Mouse (Mus musculus) ZHBTc4 (cell line): ENCODE results near the gene Rap1a.
"Not testable (repeated sequence)": the region's sequence is repeated elsewhere in the genome, so short reads cannot be mapped to it uniquely, and the experiment has no call there.

Experiments
- DNase-seq: peaks from one replicate; pipeline ENCODE4 v3.0.0-alpha.2; 2011; ENCODE audit warnings: low read depth, low spot score

The Rap1a gene

DNA sequence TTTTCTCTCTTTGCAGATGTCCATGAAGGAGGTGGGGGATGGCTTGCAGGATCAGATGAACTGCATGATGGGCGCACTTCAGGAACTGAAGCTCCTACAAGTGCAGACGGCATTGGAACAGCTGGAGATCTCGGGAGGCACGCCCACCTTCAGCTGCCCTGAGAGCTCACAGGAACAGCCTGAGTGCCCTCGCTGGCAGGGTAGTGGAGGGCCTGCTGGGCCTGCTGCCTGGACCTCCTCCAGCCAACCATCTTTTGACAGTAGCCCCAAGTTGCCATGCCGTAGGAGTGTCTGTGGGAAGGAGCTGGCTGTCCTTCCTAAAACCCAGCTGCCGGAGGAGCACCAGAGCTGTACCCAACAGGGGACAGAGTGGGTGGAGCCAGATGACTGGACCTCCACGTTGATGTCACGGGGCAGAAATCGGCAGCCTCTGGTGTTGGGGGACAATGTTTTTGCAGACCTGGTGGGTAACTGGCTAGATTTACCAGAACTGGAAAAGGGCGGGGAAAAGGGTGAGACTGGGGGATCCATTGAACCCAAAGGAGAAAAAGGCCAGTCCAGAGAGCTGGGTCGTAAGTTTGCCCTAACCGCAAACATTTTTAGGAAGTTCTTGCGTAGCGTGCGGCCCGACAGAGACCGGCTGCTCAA is 84.7 kb downstream of the Rap1a start:
- DNase-seq = peak; percentile 29

- no peak for DNase-seq
Measured at GRCm38 (mm10) chr3:105714820-105715167, 86.3 kb downstream of the Rap1a start.

GRCm38 (mm10) chr3:105714091-105714819 is 86.9 kb downstream of the Rap1a start:
- DNase-seq = no peak

GRCm38 (mm10) chr3:105712827-105713226 is 88.3 kb downstream of the Rap1a start:
- no peak for DNase-seq

DNA sequence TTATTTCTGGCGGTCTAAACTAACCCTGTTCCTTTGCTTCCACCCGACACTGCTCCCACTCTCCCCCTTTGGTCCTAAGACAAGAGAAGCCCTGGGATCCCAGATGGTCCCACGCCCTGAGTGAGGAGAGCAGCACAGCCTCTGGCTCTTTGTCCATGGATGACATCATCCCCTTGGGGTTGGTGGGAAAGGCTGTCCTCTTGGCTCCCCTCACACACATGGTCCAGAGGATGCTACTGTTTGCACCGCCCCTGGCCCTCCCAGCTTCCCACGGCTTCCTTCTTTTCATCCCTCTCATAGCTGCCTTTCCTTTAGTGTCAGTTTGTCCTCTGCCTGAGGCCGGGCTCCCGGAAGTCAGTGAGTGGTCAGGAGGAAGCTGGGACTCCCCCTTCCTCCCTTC is 89.4 kb downstream of the Rap1a start:
- no peak for DNase-seq

DNA sequence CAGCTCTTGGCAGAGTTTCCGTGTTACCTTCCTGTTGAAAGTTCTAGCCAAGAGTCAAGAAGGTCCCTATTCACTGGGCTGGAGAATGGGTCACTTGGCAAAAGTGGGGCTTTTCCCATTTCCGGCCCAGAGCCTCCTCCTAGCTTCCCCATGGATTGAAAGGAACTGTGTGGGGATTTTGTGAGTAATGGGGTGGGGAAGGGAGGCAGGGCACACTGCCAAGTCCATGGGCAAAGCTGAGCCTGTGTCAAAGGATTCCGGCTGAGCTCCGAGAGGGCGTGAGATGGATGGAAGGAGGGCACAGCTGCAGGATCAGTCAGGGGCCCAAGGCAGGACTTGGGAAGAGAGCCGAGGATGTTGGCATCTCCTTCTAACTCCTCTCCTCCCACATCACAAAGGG is 90.9 kb downstream of the Rap1a start:
- DNase-seq = no peak

- no peak for DNase-seq
Measured at GRCm38 (mm10) chr3:105707590-105707989, 93.5 kb downstream of the Rap1a start.

GRCm38 (mm10) chr3:105706366-105707020 is 94.6 kb downstream of the Rap1a start:
- DNase-seq = no peak

- DNase-seq = no peak
Measured at GRCm38 (mm10) chr3:105705561-105705960, 95.6 kb downstream of the Rap1a start.

GRCm38 (mm10) chr3:105705061-105705549 is 96.0 kb downstream of the Rap1a start:
- peak; percentile 38 for DNase-seq

DNA sequence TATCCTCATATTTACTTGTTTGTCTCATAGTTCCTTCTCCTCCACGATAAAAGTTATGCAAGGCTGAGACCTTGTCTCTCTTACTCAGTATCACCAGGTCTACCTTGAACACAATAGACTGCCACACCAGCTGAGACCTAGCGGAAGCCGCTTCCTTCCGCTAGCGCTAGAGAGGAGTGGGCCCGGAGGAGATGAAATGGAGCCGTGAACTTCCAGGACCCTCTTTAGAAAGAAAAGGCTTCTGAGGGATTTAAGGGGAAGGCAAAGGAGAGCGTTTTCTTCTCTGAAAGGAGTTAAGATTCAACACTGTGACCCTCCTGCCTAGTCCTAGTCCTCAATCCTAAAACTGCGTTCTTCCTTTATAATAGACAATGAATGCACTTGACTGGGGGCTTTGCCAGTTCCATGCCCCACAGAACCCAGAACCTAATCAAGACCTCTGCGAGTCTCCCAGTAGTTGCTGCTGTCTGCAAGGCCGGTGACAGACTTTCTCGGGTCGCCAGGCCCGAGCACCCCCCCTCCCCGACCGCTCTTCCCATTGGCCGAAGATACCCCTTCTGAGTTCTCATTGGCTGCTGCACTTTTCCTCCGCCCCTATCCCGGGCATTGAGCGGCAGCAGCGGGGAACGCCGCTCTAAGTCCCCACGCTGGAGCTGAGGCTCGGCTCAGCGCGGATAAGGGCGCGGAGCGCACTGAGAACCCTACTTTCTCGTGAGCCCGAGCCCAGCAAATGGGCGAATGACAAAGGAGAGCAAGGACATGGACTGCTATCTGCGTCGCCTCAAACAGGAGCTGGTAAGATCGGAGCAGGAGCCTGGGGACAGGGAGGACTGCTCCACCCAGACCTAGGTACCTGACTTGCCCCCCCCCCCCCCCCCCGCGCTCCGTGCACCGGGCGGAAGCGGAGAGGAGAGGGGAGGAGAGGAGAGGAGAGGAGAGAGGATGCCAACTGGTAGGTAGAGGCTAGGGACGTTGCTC is 96.8 kb downstream of the Rap1a start, which contains the start of gene Inka2:
Inka2 (plus strand) TSS at position 569 of the 978 bp plus-strand sequence.
- peak; percentile 95 for DNase-seq

DNA sequence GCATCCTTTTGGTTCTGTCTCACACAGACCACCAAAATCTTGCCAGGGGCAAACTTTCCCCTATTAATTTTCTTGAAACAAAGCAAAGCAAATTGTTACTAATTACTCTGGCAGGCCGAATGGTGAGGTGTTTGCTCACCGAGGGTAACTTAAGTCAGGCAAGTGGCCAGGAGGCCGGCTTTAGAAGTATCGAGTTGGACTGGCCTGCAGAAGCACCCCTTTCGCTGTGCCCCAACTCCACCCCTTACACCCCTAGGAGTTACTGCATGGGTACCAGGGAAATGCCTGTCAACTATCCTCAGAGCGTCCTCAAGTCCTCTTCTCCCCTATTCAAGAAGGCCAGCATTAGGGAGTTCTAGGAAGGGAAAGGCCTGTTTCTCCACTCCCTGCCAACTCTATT is 97.6 kb downstream of the Rap1a start:
- DNase-seq = no peak

- DNase-seq = no peak
Measured at GRCm38 (mm10) chr3:105701399-105701798, 99.7 kb downstream of the Rap1a start.

DNA sequence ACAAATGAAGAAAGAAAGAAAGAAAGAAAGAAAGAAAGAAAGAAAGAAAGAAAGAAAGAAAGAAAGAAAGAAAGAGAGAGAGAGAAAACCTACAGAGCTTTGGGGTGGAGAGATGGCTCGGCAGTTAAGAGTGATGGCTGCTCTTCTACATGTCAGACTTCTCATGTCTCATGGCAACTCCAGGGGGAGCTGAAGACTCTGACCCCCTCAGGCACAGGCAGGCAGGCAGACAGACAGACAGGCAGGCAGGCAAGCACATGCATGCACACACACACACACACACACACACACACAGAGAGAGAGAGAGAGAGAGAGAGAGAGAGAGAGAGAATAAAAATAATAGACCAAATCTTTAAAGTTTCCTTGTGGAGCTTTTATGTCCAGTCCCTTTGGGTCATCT is 100.3 kb downstream of the Rap1a start:
- DNase-seq = not testable (repeated sequence)

GRCm38 (mm10) chr3:105699241-105699933 is 101.7 kb downstream of the Rap1a start:
- DNase-seq = no peak

DNA sequence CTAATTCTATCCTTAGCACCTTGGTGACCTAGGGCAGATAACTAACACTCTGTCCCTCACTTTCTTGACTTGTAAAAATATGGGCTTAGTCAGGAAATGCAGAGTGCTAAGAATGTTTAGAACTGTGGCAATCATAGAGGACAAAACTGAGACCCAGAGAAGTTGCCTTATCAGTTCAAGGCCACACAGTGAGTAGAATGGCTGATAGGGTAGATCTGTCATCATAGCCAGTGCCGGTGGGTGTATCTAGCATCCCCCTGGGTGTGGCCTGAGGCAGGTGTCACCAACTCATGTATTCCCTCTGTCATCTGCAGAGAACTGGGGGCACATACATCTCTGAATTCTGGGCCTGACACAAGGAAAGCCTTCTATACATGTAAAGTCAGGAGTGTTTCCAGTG is 102.8 kb downstream of the Rap1a start:
- DNase-seq = no peak

DNA sequence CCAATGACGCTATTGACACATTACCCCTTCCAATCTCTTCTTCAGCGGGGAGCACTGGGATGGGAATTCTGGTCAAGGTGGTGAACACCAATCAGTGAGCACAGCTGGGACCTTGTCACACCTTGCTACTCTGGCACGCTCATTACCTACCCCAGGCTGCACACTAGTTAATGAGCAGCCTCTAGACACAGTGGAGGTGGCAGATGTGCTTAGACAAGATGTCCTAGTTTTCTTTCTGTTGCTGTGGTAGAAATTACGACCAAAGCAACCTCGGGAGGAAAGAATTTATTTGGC is 104.0 kb downstream of the Rap1a start:
- no peak for DNase-seq

DNA sequence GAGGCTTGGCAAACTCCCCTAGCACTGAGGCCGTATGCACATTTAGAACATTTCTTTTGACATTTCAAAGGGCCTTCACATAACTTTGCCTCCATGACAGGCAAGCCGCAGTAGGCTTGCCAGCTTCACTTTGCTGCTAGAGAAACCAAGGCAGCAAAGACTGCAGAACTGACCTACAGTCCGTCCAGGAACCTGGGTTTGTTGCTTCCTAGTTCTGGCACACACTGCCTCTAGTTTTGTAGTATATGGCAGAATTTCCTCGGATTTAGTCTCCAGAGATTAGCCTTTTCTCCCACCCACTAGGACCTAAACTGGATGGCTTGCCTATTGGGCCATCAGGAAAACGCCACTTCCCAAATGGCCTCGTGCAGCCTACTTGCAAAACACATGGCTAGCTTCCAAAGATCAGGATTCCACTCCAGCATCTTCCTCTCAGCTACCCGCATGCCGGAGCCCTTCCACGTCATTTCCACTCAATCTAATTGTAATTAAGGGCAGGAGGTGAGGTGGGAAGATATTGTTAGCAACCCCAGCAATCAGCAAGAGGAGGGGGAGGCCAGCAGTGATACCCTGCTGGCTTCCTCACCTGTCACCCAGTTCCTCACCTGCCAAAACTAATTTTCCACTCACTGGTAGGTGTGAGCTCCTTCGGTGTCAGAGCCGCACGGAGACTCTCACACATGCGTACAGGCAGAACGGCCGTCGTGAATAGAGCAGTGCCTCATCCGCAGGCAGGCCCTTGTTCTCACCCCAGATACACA is 104.6 kb downstream of the Rap1a start:
- DNase-seq = no peak

DNA sequence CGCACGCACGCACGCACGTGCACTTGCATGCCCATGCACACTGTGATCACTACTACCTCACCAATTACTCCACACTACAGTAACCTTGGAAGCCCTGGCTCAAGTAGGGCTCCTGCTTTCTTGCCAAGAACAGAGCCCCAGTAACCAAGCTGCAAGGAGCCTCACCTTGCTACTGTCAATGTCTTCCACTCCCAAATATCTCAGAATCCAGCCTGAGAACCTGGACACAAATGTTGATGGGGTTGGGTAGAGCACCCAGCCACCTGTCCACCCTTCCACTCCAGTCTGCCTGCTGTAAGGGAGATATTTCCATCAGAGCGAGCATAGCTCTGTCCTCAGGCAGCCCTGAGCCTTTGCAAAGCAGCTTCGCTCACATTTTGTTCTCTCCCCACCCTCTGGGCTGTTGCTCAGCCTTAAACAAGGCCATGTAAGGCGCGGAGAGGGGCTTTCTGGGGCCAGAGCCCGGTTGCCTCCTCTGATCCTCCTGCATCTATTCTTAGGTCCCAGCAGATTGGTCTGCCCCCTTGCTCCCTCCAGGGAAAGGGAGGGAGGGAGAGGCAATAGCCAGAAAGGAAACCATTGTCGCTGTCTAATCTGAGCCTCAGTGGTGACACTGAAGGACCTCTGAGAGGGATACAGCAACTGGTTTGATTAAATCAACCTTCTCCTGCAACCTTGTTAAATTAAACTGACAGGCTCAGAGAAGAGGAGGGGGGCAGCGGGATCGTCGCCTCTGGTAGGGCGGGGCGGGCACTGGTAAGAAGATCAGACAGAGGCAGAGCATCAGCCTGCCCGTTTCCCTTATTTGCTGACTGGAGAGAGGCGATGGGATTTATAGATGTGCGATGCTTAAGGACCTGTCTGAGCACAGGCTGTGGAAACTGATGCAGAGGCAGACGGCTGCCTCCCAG is 105.4 kb downstream of the Rap1a start:
- DNase-seq = no peak
